Mouse (Mus musculus) ovary, postnatal 14 days (tissue): Measurements from ENCODE around the gene Fam219a.

ENCODE experiments used
- DNase-seq: peaks from one replicate; pipeline ENCODE4 v3.0.0; 2022; ENCODE audit warnings: low spot score

Fam219a gene

GRCm38 (mm10) chr4:41553116-41553515 is 16.2 kb downstream of the Fam219a start:
- no peak for DNase-seq

GRCm38 (mm10) chr4:41552529-41552928 is 16.8 kb downstream of the Fam219a start:
- peak; percentile 66 for DNase-seq

GRCm38 (mm10) chr4:41547086-41547485 is 22.3 kb downstream of the Fam219a start:
- DNase-seq: no peak

GRCm38 (mm10) chr4:41545985-41546384 is 23.4 kb downstream of the Fam219a start:
- peak; percentile 40 for DNase-seq

- no peak for DNase-seq
Measured at GRCm38 (mm10) chr4:41542136-41542535, 27.2 kb downstream of the Fam219a start.

GRCm38 (mm10) chr4:41534866-41535265 is 34.5 kb downstream of the Fam219a start:
- no peak for DNase-seq

GRCm38 (mm10) chr4:41532420-41532819 is 36.9 kb downstream of the Fam219a start:
- DNase-seq: peak; percentile 27

GRCm38 (mm10) chr4:41527996-41528395 is 41.3 kb downstream of the Fam219a start:
- DNase-seq: no peak

- DNase-seq: no peak
Measured at GRCm38 (mm10) chr4:41527076-41527475, 42.3 kb downstream of the Fam219a start.

GRCm38 (mm10) chr4:41526553-41526952 is 42.8 kb downstream of the Fam219a start:
- no peak for DNase-seq

GRCm38 (mm10) chr4:41524829-41525228 is 44.5 kb downstream of the Fam219a start:
- no peak for DNase-seq

- no peak for DNase-seq
Measured at GRCm38 (mm10) chr4:41523839-41524238, 45.5 kb downstream of the Fam219a start.

GRCm38 (mm10) chr4:41522788-41523187 is 46.5 kb downstream of the Fam219a start:
- DNase-seq: peak; percentile 45

GRCm38 (mm10) chr4:41522136-41522535 is 47.2 kb downstream of the Fam219a start:
- no peak for DNase-seq

GRCm38 (mm10) chr4:41520641-41521040 is 48.7 kb downstream of the Fam219a start:
- no peak for DNase-seq

- DNase-seq: no peak
Measured at GRCm38 (mm10) chr4:41519195-41519594, 50.1 kb downstream of the Fam219a start.

- DNase-seq: no peak
Measured at GRCm38 (mm10) chr4:41518349-41518748, 51.0 kb downstream of the Fam219a start.

- no peak for DNase-seq
Measured at GRCm38 (mm10) chr4:41517233-41517632, 52.1 kb downstream of the Fam219a start, which contains the start of gene 1110017D15Rik. Gene 1110017D15Rik, minus strand, starts transcription at chr4:41517333.

GRCm38 (mm10) chr4:41513714-41514113 is 55.6 kb downstream of the Fam219a start:
- DNase-seq: no peak

GRCm38 (mm10) chr4:41513309-41513708 is 56.0 kb downstream of the Fam219a start:
- DNase-seq: no peak

- DNase-seq: no peak
Measured at GRCm38 (mm10) chr4:41507998-41508397, 61.3 kb downstream of the Fam219a start.

- no peak for DNase-seq
Measured at GRCm38 (mm10) chr4:41507326-41507924, 61.9 kb downstream of the Fam219a start.

GRCm38 (mm10) chr4:41506906-41507305 is 62.4 kb downstream of the Fam219a start:
- DNase-seq: peak; percentile 75

GRCm38 (mm10) chr4:41506156-41506555 is 63.2 kb downstream of the Fam219a start:
- no peak for DNase-seq
